Mouse (Mus musculus) retina, embryonic 14.5 days (tissue): Measurements from ENCODE around the gene Nfib.
A peak's percentile ranks its signal among the peaks of the same experiment; 100 is the strongest.

Experiments used
- DNase-seq: peaks from one replicate; pipeline ENCODE4 v3.0.0-alpha.2; 2015; ENCODE audit warnings: low spot score

Nfib gene

GRCm38 (mm10) chr4:82499238-82499637 is 206.3 kb downstream of the Nfib start:
- DNase-seq: no peak

- no peak for DNase-seq
Observed at GRCm38 (mm10) chr4:82497671-82498631, 207.6 kb downstream of the Nfib start.

- DNase-seq: no peak
Observed at GRCm38 (mm10) chr4:82497141-82497566, 208.4 kb downstream of the Nfib start.

GRCm38 (mm10) chr4:82496383-82496782 is 209.2 kb downstream of the Nfib start:
- no peak for DNase-seq

- no peak for DNase-seq
Observed at GRCm38 (mm10) chr4:82495605-82496004, 209.9 kb downstream of the Nfib start.

GRCm38 (mm10) chr4:82494829-82495228 is 210.7 kb downstream of the Nfib start:
- DNase-seq: no peak

- DNase-seq: no peak
Observed at GRCm38 (mm10) chr4:82494424-82494823, 211.1 kb downstream of the Nfib start.

- DNase-seq: no peak
Observed at GRCm38 (mm10) chr4:82493865-82494264, 211.7 kb downstream of the Nfib start.

GRCm38 (mm10) chr4:82493363-82493762 is 212.2 kb downstream of the Nfib start:
- peak; percentile 20 for DNase-seq

GRCm38 (mm10) chr4:82492737-82493136 is 212.8 kb downstream of the Nfib start:
- no peak for DNase-seq

GRCm38 (mm10) chr4:82489939-82490338 is 215.6 kb downstream of the Nfib start:
- peak; percentile 16 for DNase-seq

GRCm38 (mm10) chr4:82485910-82486309 is 219.6 kb downstream of the Nfib start:
- DNase-seq: no peak

GRCm38 (mm10) chr4:82483871-82484270 is 221.7 kb downstream of the Nfib start:
- no peak for DNase-seq

- DNase-seq: no peak
Observed at GRCm38 (mm10) chr4:82483298-82483697, 222.3 kb downstream of the Nfib start.

- no peak for DNase-seq
Observed at GRCm38 (mm10) chr4:82480635-82481034, 224.9 kb downstream of the Nfib start.

- no peak for DNase-seq
Observed at GRCm38 (mm10) chr4:82479394-82479793, 226.2 kb downstream of the Nfib start.

GRCm38 (mm10) chr4:82477742-82478141 is 227.8 kb downstream of the Nfib start:
- no peak for DNase-seq

- no peak for DNase-seq
Observed at GRCm38 (mm10) chr4:82476411-82476810, 229.1 kb downstream of the Nfib start.

- no peak for DNase-seq
Observed at GRCm38 (mm10) chr4:82474334-82474733, 231.2 kb downstream of the Nfib start.

GRCm38 (mm10) chr4:82470938-82471320 is 234.6 kb downstream of the Nfib start:
- DNase-seq: no peak

- DNase-seq: no peak
Observed at GRCm38 (mm10) chr4:82470212-82470937, 235.2 kb downstream of the Nfib start.

GRCm38 (mm10) chr4:82468944-82469343 is 236.6 kb downstream of the Nfib start:
- no peak for DNase-seq

GRCm38 (mm10) chr4:82466717-82467116 is 238.8 kb downstream of the Nfib start:
- no peak for DNase-seq
